Mouse (Mus musculus): ENCODE data around the gene Klrb1.

DNA sequence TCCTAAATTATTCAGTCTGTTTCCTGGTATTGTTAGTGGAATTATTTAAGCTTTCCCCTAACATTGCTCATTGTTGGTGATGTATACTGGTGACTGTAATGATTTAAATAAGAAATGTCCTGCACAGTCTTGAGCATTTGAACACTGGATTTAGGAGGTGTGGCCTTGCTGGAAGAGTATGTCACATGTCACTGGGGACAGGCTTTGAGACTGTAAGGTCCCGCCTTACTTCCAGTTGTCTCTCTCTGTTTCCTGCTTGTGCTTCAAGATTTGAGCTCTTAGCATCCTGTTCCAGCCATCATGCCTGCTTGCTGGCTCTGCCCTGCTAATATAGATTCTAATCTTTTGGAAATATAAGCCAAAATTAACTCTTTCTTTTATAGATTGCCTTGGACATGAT lies 42.4 kb upstream of the Klrb1 start:
- TF ChIP-seq ZNF384 (IDR thresholded peaks at IDR 0.05; ENCODE audit: low read depth, low read length) (no peak), CHD2 (IDR thresholded peaks at IDR 0.05; ENCODE audit: low read depth, low read length) (no peak), HCFC1 (IDR thresholded peaks at IDR 0.05; ENCODE audit: borderline replicate concordance, insufficient read depth, low read length) (no peak)

Data from ES-E14 (cell line).